Mouse (Mus musculus) intestine, postnatal 0 days (tissue): ENCODE results near the gene Nol12. TPM values are rescaled to one million over a fixed set of nuclear protein-coding genes. Genes with fewer than 3 reads are reported as not detected.

Experiments used
- ATAC-seq: fragments of 200-750 bp; cut with Nextera tagmentation; 2 replicates; pipeline ENCODE4 v1.8.0; 2017; ENCODE audit warnings: mild to moderate bottlenecking, moderate TSS enrichment, moderate library complexity
- H3K27ac ChIP-seq: fragments of 300-500 bp; sonication (generic); 2 replicates; pipeline ENCODE4 v1.5.1; 2014; ENCODE audit warnings: mild to moderate bottlenecking, low read depth, low read length, moderate library complexity
- H3K27me3 ChIP-seq: fragments of 300-500 bp; sonication (generic); replicated peaks from 2 replicates; pipeline ENCODE4 v1.6.1; 2014; ENCODE audit warnings: low read length, mixed read lengths; ENCODE audit not compliant: control insufficient read depth, insufficient read depth
- H3K36me3 ChIP-seq: fragments of 300-500 bp; sonication (generic); 2 replicates; pipeline ENCODE4 v1.6.1; 2014; ENCODE audit warnings: mild to moderate bottlenecking, moderate library complexity; ENCODE audit not compliant: control insufficient read depth, insufficient read depth
- H3K4me1 ChIP-seq: fragments of 300-500 bp; sonication (generic); replicated peaks from 2 replicates; pipeline ENCODE4 v1.6.1; 2014; ENCODE audit warnings: antibody characterized with exemption, low read length, mixed read lengths; ENCODE audit not compliant: control insufficient read depth, insufficient read depth
- H3K4me2 ChIP-seq: fragments of 300-500 bp; sonication (generic); replicated peaks from 2 replicates; pipeline ENCODE4 v1.6.1; 2014; ENCODE audit warnings: low read depth, mild to moderate bottlenecking, moderate library complexity
- H3K4me3 ChIP-seq: fragments of 300-500 bp; sonication (generic); 2 replicates; pipeline ENCODE4 v1.5.1; 2014; ENCODE audit warnings: low read depth, low read length
- H3K9ac ChIP-seq: fragments of 300-500 bp; sonication (generic); 2 replicates; pipeline ENCODE4 v1.6.1; 2014; ENCODE audit warnings: mild to moderate bottlenecking, low read depth, low read length
- H3K9me3 ChIP-seq: fragments of 300-500 bp; sonication (generic); 2 replicates; pipeline ENCODE4 v1.6.1; 2016; ENCODE audit warnings: mixed run types; ENCODE audit not compliant: control insufficient read depth
- CTCF ChIP-seq: sonication (generic); IDR thresholded peaks from 2 replicates; pipeline ENCODE4 v1.5.1; 2016; ENCODE audit warnings: low read depth, mild to moderate bottlenecking, control low read depth, antibody characterized with exemption, moderate library complexity
- WGBS: fragments of 180-500 bp; shearing (Covaris S2); extraction: QIAGEN DNeasy Blood & Tissue Kit; methylation state at CpG from one replicate; pipeline ENCODE4 v1.1.7; 2014; 5-methylcytosine and 5-hydroxymethylcytosine counted together
- polyA plus RNA-seq: library from polyadenylated mRNA; unstranded; fragments of >200 nt; fragmentation: Nextera tagmentation; extraction: Ambion mirVana; gene quantifications from 2 replicates; pipeline ENCODE4 v1.2.1, GENCODE M21; 2015

Gene Nol12
- 24.8 and 26.0 TPM in 2 replicates for polyA plus RNA-seq

GRCm38 (mm10) chr15:78934784-78935320 is at the start of gene Nol12:
Nol12 (plus strand) TSS chr15:78934933.
- H3K27me3 ChIP-seq: no peaks in the 10 kb centered on the region
- peak within 1 kb of the TSS; percentile 71 for H3K4me2 ChIP-seq
- peaks cover 32% of the 10 kb centered on the region for H3K36me3 ChIP-seq
- H3K27ac ChIP-seq: no peak within 1 kb of the TSS
- H3K9me3 ChIP-seq: no peaks in the 10 kb centered on the region
- peak; percentile 71 for ATAC-seq
- peak within 1 kb of the TSS; percentile 49 for H3K9ac ChIP-seq
- no peaks in the 10 kb centered on the region for H3K4me1 ChIP-seq
- peak within 1 kb of the TSS; percentile 68 for H3K4me3 ChIP-seq
- TF ChIP-seq CTCF: peak; percentile 19; the same call in 1 of the 2 replicates
- under 1% methylated on average over 42 of the region's 42 CpGs for WGBS

- whole genome bisulfite sequencing: 30% methylated on average over 12 of the region's 13 CpGs
- Histone ChIP-seq H3K36me3 (peaks cover 90% of the 10 kb centered on the region), H3K9ac (no peak overlapping the region)
Observed at GRCm38 (mm10) chr15:78889401-78889853, 45.3 kb upstream of the Nol12 start.

GRCm38 (mm10) chr15:78892440-78892839 is 42.3 kb upstream of the Nol12 start:
- Histone ChIP-seq H3K4me2 (no peak overlapping the region), H3K9ac (no peak overlapping the region), H3K4me1 (peaks cover 4% of the 10 kb centered on the region), H3K36me3 (peaks cover 66% of the 10 kb centered on the region), H3K4me3 (no peak overlapping the region), H3K9me3 (no peaks in the 10 kb centered on the region), H3K27me3 (no peaks in the 10 kb centered on the region), H3K27ac (no peak overlapping the region)
- WGBS: 31% methylated on average over 7 of the region's 7 CpGs
- ATAC-seq: no peak
- TF ChIP-seq CTCF: no peak

More at GRCm38 (mm10) chr15:78889401-78889853, 45.3 kb upstream of the Nol12 start:
- Histone ChIP-seq H3K27me3 (no peaks in the 10 kb centered on the region), H3K9me3 (no peaks in the 10 kb centered on the region), H3K4me3 (no peak overlapping the region), H3K4me2 (no peak overlapping the region), H3K27ac (no peak overlapping the region), H3K4me1 (no peaks in the 10 kb centered on the region)
- TF ChIP-seq CTCF: no peak
- no peak for ATAC-seq

GRCm38 (mm10) chr15:78894726-78895125 is 40.0 kb upstream of the Nol12 start:
- no peak for TF ChIP-seq CTCF
- ATAC-seq: no peak
- Histone ChIP-seq H3K4me1 (peaks cover 7% of the 10 kb centered on the region), H3K4me3 (no peak overlapping the region), H3K27ac (no peak overlapping the region; the same call in 1 of the 2 replicates), H3K9ac (no peak overlapping the region), H3K9me3 (no peaks in the 10 kb centered on the region), H3K4me2 (no peak overlapping the region), H3K27me3 (no peaks in the 10 kb centered on the region), H3K36me3 (peaks cover 49% of the 10 kb centered on the region)
- 76% methylated on average over 13 of the region's 13 CpGs for WGBS

GRCm38 (mm10) chr15:78895741-78896140 is 39.0 kb upstream of the Nol12 start:
- Histone ChIP-seq H3K4me1 (peaks cover 14% of the 10 kb centered on the region), H3K9me3 (no peaks in the 10 kb centered on the region), H3K4me3 (no peak overlapping the region), H3K27me3 (no peaks in the 10 kb centered on the region), H3K9ac (no peak overlapping the region), H3K4me2 (no peak overlapping the region), H3K36me3 (peaks cover 40% of the 10 kb centered on the region), H3K27ac (no peak overlapping the region)
- TF ChIP-seq CTCF: no peak
- WGBS: 81% methylated on average over 2 of the region's 2 CpGs
- ATAC-seq: no peak

GRCm38 (mm10) chr15:78896149-78896548 is 38.6 kb upstream of the Nol12 start:
- Histone ChIP-seq H3K27ac (no peak overlapping the region), H3K4me3 (no peak overlapping the region), H3K4me1 (peaks cover 14% of the 10 kb centered on the region), H3K9me3 (no peaks in the 10 kb centered on the region), H3K4me2 (no peak overlapping the region), H3K36me3 (peaks cover 36% of the 10 kb centered on the region), H3K9ac (no peak overlapping the region), H3K27me3 (no peaks in the 10 kb centered on the region)
- no peak for TF ChIP-seq CTCF
- ATAC-seq: no peak
- WGBS: 78% methylated on average over 3 of the region's 3 CpGs
